Mouse (Mus musculus): ENCODE data around the gene Zfp444. TPM values are rescaled to one million over a fixed set of nuclear protein-coding genes. Genes with fewer than 3 reads are reported as not detected.
"Not testable (repeated sequence)": the region's sequence is repeated elsewhere in the genome, so short reads cannot be mapped to it uniquely, and the experiment has no call there.

The Zfp444 gene
- polyA plus RNA-seq, 1 experiment from 2014 or later, result 5.2 TPM

- 5% methylated on average over 27 of the region's 28 CpGs for WGBS (ENCODE audit: missing documents)
- Histone ChIP-seq H3K4me3 (ENCODE audit: inconsistent target) (peak overlapping the region; percentile 86), H3K36me3 (ENCODE audit: inconsistent target) (0 out of 2 replicates have a peak, but pooled peaks cover 8% of the 10 kb centered on the region), H3K27ac (peak overlapping the region; percentile 74), H3K79me2 (ENCODE audit: inconsistent target) (peaks cover 32% of the 10 kb centered on the region)
Measured at GRCm38 (mm10) chr7:6172674-6173244, 733 bp downstream of the Zfp444 start.

- 88% methylated on average over 8 of the region's 8 CpGs for WGBS (ENCODE audit: missing documents)
- 0 out of 2 replicates have a peak, but pooled peaks cover 8% of the 10 kb centered on the region for H3K36me3 ChIP-seq (ENCODE audit: inconsistent target)
- no peak overlapping the region for H3K27ac ChIP-seq
Measured at GRCm38 (mm10) chr7:6173872-6174271, 1.8 kb downstream of the Zfp444 start.

DNA sequence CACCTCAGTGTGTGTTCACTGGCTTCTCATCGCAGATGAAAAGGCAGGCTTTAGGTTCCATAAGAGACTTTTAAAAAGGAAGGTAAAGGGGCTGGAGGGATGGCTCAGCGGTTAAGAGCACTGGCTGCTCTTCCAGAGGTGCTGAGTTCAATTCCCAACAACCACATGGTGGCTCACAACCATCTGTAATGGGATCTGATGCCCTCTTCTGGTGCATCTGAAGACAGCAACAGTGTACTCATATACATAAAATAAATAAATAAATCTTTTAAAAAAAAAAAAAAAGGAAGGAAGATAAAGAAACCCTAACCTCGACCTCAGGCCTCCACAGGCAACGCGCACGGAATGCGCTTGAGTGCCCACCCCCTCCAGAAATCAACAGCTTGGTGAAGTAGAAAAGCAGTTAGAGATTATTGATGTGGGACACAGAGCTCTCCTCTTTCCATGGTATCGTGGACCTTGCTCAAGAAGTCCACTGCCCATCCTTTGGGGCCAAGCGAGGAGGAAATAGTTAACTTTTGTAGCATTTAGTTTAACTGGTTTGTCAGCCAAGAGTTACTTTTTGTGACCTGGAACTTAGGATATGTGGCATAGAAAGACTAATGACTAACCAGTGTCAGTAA, 2.5 kb downstream of the Zfp444 start:
- 38% methylated on average over 9 of the region's 9 CpGs for WGBS (ENCODE audit: missing documents)
- H3K79me2 ChIP-seq (ENCODE audit: inconsistent target), result peaks cover 32% of the 10 kb centered on the region
- not testable (repeated sequence) for H3K27ac ChIP-seq; H3K4me3 ChIP-seq (ENCODE audit: inconsistent target); H3K36me3 ChIP-seq (ENCODE audit: inconsistent target)

More at GRCm38 (mm10) chr7:6173872-6174271, 1.8 kb downstream of the Zfp444 start:
- Histone ChIP-seq H3K4me3 (ENCODE audit: inconsistent target) (no peak overlapping the region), H3K79me2 (ENCODE audit: inconsistent target) (peaks cover 32% of the 10 kb centered on the region)

- H3K4me3 ChIP-seq (ENCODE audit: inconsistent target), result no peak overlapping the region
- no peak overlapping the region for H3K27ac ChIP-seq
- 0 out of 2 replicates have a peak, but pooled peaks cover 8% of the 10 kb centered on the region for H3K36me3 ChIP-seq (ENCODE audit: inconsistent target)
Measured at GRCm38 (mm10) chr7:6179013-6179412, 7.0 kb downstream of the Zfp444 start.

DNA sequence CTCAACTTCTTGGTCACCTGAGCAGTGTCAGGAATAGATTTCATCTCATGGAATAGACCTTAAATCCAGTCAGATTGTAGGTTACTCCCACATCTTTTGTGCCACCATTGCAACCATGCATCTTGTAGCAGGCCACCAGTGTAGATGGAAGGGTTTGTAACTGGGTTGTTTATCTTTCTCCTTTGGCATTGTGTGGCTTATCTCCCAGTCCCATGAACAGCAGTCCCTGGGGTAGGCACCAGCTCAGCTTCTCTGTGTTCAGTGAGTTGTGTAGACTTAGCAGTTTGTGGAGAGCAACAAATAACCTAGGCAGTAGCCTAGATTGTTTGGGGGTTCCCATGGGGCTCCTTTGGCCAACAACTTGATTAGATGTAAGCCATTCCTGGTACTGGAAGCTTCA, 10.9 kb downstream of the Zfp444 start:
- no peak overlapping the region for H3K27ac ChIP-seq
- no peaks in the 10 kb centered on the region for H3K79me2 ChIP-seq (ENCODE audit: inconsistent target)
- no peak overlapping the region for H3K4me3 ChIP-seq (ENCODE audit: inconsistent target)
- peaks cover 8% of the 10 kb centered on the region; the same call in 1 of the 2 replicates for H3K36me3 ChIP-seq (ENCODE audit: inconsistent target)

More at GRCm38 (mm10) chr7:6179013-6179412, 7.0 kb downstream of the Zfp444 start:
- H3K79me2 ChIP-seq (ENCODE audit: inconsistent target), result peaks cover 17% of the 10 kb centered on the region

DNA sequence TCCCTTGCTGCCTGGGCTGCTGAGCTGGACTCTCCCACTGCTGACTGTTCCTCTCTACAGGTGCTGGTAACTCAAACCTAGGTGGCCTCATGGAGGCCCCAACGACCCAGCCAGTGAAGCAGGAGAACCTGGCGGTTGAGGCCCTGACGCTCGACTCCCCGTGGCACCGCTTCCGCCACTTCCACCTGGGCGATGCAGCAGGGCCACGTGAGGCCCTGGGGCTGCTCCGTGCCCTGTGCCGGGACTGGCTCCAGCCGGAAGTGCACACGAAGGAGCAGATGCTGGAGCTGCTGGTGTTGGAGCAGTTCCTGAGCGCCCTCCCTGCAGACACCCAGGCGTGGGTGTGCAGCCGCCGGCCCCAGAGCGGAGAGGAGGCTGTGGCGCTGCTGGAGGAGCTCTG, 11.8 kb downstream of the Zfp444 start:
- 93% methylated on average over 13 of the region's 19 CpGs for WGBS (ENCODE audit: missing documents)

DNA sequence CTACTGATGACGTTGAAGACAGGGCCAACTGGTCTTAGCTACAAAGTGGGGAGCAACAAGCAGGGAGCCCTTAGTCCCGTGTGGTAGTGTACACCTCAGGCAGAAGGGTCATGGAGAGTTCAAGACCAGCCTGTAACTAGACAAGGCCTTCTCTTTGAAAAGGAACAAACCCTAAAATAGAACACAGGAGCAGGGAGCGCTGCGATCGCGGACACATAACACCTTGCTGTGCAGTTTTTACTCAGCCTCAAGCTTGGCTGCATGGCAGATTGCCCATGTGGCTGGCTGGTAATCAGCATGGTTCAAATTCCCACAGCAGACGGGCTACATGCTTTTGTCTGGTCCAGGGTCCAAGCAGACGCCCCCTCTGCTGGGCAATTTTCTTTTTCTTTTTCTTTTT, 12.5 kb downstream of the Zfp444 start:
- WGBS (ENCODE audit: missing documents), result 94% methylated on average over 8 of the region's 8 CpGs
- Histone ChIP-seq H3K27ac (no peak overlapping the region), H3K4me3 (ENCODE audit: inconsistent target) (no peak overlapping the region), H3K79me2 (ENCODE audit: inconsistent target) (no peaks in the 10 kb centered on the region), H3K36me3 (ENCODE audit: inconsistent target) (peaks cover 21% of the 10 kb centered on the region; the same call in 1 of the 2 replicates)

More for the DNA sequence above, 11.8 kb downstream of the Zfp444 start:
- H3K36me3 ChIP-seq (ENCODE audit: inconsistent target), result peaks cover 17% of the 10 kb centered on the region; the same call in 1 of the 2 replicates
- H3K4me3 ChIP-seq (ENCODE audit: inconsistent target), result no peak overlapping the region
- no peak overlapping the region for H3K27ac ChIP-seq
- H3K79me2 ChIP-seq (ENCODE audit: inconsistent target), result no peaks in the 10 kb centered on the region

DNA sequence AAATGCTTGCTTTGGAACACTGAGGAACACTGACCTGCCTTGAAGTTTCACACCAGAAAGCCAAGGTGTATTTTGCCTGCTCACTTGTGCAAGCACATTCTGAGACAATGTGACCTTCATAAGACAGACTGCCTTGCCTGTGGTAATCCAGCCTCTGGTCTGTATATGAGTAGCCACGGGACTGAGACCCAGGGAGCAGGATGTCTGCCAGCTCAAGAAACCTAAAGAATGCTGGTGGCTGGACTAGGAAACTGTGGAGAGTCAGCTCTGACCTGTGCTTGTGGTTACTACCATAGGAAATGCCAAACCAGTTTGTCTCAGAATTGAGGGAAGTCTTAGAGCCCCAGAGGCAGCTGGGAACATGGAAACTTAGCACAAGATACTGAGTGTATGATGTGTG, 13.4 kb downstream of the Zfp444 start:
- peaks cover 24% of the 10 kb centered on the region; the same call in 1 of the 2 replicates for H3K36me3 ChIP-seq (ENCODE audit: inconsistent target)

GRCm38 (mm10) chr7:6186176-6186575, 14.2 kb downstream of the Zfp444 start:
- no peaks in the 10 kb centered on the region for H3K79me2 ChIP-seq (ENCODE audit: inconsistent target)
- no peak overlapping the region for H3K27ac ChIP-seq
- 96% methylated on average over 2 of the region's 2 CpGs for WGBS (ENCODE audit: missing documents)
- no peak overlapping the region for H3K4me3 ChIP-seq (ENCODE audit: inconsistent target)
- H3K36me3 ChIP-seq (ENCODE audit: inconsistent target), result peaks cover 24% of the 10 kb centered on the region; the same call in 1 of the 2 replicates

More for the DNA sequence above, 13.4 kb downstream of the Zfp444 start:
- Histone ChIP-seq H3K27ac (no peak overlapping the region), H3K4me3 (ENCODE audit: inconsistent target) (no peak overlapping the region), H3K79me2 (ENCODE audit: inconsistent target) (no peaks in the 10 kb centered on the region)
- 50% methylated on average over 1 of the region's 1 CpGs for WGBS (ENCODE audit: missing documents)

DNA sequence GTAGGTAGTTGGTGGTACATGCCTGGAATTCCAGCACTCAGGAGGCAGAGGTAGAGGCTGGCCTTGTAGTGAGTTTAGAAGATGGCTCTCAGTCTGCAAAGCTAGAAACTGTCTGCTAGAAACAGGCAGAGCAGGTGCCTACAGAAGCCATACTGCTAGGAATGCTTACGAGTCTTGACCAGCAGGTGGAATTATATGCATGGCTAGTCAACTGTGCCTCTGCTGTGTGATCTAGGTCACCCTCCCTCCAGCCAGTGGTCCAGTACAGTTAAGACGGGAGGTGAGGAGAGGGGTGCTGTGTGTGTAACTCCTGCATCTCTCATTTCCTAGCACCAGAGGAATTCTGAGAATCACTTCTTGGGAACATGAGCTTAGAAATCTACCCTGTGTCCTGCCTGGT, 14.7 kb downstream of the Zfp444 start:
- Histone ChIP-seq H3K4me3 (ENCODE audit: inconsistent target) (no peak overlapping the region), H3K36me3 (ENCODE audit: inconsistent target) (peaks cover 24% of the 10 kb centered on the region; the same call in 1 of the 2 replicates), H3K27ac (no peak overlapping the region), H3K79me2 (ENCODE audit: inconsistent target) (no peaks in the 10 kb centered on the region)
- WGBS (ENCODE audit: missing documents), result 93% methylated on average over 2 of the region's 2 CpGs

DNA sequence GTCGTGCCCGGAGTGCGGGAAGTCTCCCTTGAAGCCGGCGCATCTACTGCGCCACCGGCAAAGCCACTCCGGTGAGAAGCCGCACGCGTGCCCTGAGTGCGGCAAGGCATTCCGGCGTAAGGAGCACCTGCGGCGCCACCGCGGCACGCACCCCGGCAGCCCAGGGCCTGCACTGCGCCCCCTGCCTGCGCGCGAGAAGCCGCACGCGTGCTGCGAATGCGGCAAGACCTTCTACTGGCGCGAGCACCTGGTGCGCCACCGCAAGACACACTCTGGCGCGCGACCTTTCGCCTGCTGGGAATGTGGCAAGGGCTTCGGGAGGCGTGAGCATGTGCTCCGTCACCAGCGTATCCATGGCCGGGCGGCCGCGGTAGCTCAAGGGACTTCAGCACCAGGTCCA, 17.5 kb downstream of the Zfp444 start:
- 91% methylated on average over 41 of the region's 45 CpGs for WGBS (ENCODE audit: missing documents)
- Histone ChIP-seq H3K4me3 (ENCODE audit: inconsistent target) (no peak overlapping the region), H3K79me2 (ENCODE audit: inconsistent target) (no peaks in the 10 kb centered on the region), H3K36me3 (ENCODE audit: inconsistent target) (peaks cover 24% of the 10 kb centered on the region; the same call in 1 of the 2 replicates), H3K27ac (no peak overlapping the region)

GRCm38 (mm10) chr7:6191376-6191775, 19.4 kb downstream of the Zfp444 start:
- Histone ChIP-seq H3K4me3 (ENCODE audit: inconsistent target) (no peak overlapping the region), H3K27ac (no peak overlapping the region), H3K36me3 (ENCODE audit: inconsistent target) (peaks cover 19% of the 10 kb centered on the region; the same call in 1 of the 2 replicates), H3K79me2 (ENCODE audit: inconsistent target) (no peaks in the 10 kb centered on the region)
- WGBS (ENCODE audit: missing documents), result 32% methylated on average over 3 of the region's 3 CpGs

- Histone ChIP-seq H3K79me2 (ENCODE audit: inconsistent target) (no peaks in the 10 kb centered on the region), H3K36me3 (ENCODE audit: inconsistent target) (peaks cover 4% of the 10 kb centered on the region; the same call in 1 of the 2 replicates), H3K27ac (no peak overlapping the region), H3K4me3 (ENCODE audit: inconsistent target) (no peak overlapping the region)
- 31% methylated on average over 5 of the region's 5 CpGs for WGBS (ENCODE audit: missing documents)
Measured at GRCm38 (mm10) chr7:6194129-6194528, 22.1 kb downstream of the Zfp444 start.

DNA sequence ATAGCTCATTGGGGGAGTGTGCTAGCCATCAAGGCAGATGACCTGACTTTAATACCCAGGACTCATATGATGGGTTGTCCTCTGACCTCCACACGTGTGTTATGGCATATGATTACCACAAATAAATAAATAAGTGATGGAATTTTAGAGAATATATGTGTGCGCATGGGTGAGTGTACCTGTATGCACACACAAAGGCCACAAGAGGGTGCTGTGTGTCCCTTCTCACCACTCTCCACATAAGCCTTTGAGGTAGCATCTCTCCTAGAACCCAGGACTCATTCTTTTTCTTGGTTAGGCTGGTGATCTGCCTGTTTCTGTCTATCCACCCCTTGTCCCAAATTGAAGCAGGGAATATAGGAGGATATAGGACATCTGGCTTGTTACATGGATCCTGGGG, 23.8 kb downstream of the Zfp444 start:
- Histone ChIP-seq H3K27ac (no peak overlapping the region), H3K36me3 (ENCODE audit: inconsistent target) (no peaks in the 10 kb centered on the region), H3K4me3 (ENCODE audit: inconsistent target) (no peak overlapping the region), H3K79me2 (ENCODE audit: inconsistent target) (no peaks in the 10 kb centered on the region)
- WGBS (ENCODE audit: missing documents), result 59% methylated on average over 2 of the region's 2 CpGs

DNA sequence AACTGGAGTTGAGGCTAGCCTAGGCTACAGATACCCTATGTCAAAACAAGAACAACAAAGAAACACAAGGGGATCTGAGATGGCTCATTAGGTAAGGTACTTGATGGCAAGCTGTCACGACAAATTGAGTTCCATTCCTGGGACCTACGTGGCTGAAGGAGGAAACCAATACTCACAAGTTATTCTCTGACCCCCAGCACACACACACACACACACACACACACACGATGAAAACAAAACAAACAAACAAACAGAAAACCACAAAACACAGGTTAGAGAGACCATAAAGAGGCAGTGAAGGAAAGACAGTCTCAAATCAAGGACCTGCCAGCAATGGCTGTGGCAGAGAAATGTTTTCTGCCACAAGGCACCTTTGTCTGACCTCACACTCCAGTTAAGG, 24.8 kb downstream of the Zfp444 start, which contains the start of gene Galp:
TSS of gene Galp (plus strand) at position 301 of the 400 bp plus-strand sequence.
- H3K79me2 ChIP-seq (ENCODE audit: inconsistent target), result no peaks in the 10 kb centered on the region
- no peak within 1 kb of the TSS for H3K27ac ChIP-seq
- no peak within 1 kb of the TSS for H3K4me3 ChIP-seq (ENCODE audit: inconsistent target)
- no peaks in the 10 kb centered on the region for H3K36me3 ChIP-seq (ENCODE audit: inconsistent target)
- WGBS (ENCODE audit: missing documents), result 46% methylated on average over 3 of the region's 3 CpGs
